Mouse (Mus musculus) adrenal gland, postnatal 25 days (tissue): ENCODE measurements around the gene Thbd. TPM values are rescaled to one million over a fixed set of nuclear protein-coding genes. Genes with fewer than 3 reads are reported as not detected.

ENCODE experiments used
- DNase-seq: peaks from one replicate; pipeline ENCODE4 v3.0.0; 2021; ENCODE audit warnings: mixed read lengths
- long read RNA-seq: library from polyadenylated mRNA; stranded (forward); transcript quantifications from one replicate; pipeline ENCODE4 v2.0.0, GENCODE M21; 2021
- total RNA-seq: library from RNA; stranded (reverse); gene quantifications from 2 replicates; pipeline ENCODE4 v1.2.3, GENCODE M21; 2021

The Thbd gene
- total RNA-seq, result 16.3 and 17.7 TPM in 2 replicates
- long read RNA-seq, transcript Thbd-201 (1 exons, 3,723 nt), result major isoform, 16 of 16 reads
- long read RNA-seq, partial matches to known transcripts, result 0 of 16 reads
- long read RNA-seq, other reads (novel, unspliced or antisense), result 0 of 16 reads

DNA sequence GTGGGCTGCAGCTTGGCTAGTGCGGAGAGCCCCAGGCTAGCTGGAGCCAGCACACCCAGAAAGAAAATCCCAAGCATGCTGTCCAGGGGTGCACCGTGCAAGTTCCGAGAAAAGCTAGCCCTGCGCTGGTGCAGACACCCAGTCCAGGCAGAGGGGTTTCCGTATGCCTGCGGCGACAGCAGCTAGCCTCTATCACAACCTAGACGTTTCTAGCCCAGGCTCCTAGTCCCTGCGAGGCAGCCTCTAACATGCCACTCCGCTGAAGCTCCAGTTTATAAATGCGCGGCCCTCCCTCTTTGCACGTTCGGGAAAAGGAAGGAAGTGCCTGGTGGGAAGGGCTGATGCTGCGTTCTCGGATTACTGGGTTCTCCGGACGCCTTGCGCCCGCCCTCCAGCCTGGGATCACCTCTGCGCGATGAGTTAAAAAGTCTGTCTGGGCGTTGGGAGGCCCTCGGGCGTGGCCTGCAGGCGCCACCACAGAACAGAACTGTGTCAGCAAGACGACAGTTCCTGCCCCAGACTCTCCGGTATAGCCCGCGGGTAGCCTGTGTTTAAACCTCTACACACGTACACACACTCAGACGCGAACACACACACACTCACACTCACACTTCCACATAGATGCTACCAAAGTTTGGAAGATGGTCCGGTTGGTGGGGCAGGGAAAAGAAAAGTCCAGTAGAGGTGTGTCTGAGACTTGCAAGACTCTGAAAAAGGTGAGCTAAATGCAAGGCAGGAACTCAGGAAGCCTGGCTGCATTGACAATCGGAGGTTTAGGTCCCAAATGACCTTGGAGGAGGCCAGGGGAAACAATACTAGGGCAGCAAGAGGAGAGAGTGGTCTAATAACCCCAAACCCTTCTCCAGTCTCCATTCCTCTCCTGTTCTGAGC lies at the start of gene Thbd:
Thbd (minus strand) TSS at position 319 of the 891 bp plus-strand sequence.
- peak; percentile 63 for DNase-seq

- DNase-seq, result no peak
These were observed 47.4 kb upstream of the Thbd start for GRCm38 (mm10) chr2:148455341-148455740.

DNA sequence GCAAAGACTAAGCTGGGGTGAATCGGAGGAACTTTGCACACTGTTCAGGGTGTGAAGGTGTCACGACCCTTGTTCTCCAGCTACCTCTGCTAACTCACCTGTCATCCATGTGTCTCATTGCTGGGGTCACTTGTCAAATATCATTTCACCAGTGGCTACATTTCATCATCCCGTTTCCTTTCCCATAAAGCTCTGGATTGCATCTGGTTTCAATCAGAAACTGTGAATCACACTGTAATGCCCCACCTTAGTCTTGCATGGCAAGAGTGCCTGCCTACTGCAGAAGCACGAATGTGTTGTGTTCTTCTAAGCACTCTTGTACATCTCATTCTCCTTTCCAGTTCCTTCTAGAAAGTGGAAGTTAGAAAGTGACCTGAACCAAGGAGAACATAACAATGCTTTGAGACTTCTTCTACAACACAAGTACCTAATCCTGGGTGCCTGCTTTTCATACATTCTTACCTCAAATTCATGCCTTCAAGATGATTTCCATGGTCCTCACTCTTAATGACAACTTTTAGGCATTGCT lies 46.1 kb upstream of the Thbd start:
- no peak for DNase-seq

DNA sequence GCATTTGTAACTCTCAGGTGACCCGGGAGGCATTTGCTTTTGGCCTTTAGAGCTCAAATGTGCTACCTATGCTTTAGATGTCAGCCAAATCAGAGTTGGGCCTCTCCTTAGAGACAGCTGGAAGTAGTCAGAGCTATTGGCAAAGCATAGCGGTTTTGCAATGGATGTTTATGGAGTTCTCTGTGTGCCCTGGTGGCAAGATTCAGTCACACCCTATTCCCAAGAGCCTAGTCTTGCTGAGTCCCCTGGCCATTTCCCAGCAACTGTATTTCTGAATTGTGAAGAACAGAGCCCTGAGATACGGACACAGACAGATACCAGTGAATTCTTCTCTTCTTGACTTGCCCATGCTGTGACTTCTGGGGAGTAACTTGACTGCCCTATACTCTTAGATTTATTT lies 45.1 kb upstream of the Thbd start:
- no peak for DNase-seq

DNA sequence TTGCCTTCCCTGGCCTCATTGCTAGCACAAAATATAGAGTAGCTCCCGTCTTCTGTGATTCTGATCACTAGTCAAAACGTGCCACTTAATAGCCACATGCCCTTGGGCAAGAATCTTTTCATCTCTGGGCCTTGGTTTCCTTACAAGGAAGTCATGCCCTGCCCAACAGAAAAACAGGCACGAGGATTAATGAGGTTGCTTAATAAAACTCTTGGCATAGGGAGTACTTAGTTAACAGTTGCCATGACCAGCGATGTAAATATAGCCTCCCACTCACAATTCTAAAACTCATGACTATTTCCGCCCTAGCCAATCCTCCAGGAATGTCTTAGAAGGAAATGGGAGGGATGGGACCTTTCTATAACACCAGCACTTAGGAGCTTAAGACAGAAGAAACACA lies 43.5 kb upstream of the Thbd start:
- no peak for DNase-seq

DNA sequence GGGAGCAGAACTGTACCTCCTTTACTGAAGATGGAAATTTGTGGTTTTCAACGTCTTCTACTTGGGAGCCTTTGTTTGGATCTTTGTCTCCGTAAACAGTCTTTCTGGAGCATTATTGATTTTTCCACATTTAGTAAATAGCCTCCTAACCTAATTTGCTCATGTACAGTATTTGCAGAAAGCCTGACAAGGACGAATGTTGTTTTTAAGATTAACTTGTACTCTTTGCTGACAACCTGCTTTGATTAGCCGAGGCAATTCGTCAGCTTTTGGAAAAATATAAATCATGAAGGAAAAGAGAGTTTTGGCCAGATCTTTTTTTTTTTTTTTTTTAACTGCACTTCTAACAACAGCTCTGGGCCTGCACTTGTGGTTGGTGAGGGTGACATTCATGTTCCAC lies 42.6 kb upstream of the Thbd start:
- DNase-seq, result no peak

DNA sequence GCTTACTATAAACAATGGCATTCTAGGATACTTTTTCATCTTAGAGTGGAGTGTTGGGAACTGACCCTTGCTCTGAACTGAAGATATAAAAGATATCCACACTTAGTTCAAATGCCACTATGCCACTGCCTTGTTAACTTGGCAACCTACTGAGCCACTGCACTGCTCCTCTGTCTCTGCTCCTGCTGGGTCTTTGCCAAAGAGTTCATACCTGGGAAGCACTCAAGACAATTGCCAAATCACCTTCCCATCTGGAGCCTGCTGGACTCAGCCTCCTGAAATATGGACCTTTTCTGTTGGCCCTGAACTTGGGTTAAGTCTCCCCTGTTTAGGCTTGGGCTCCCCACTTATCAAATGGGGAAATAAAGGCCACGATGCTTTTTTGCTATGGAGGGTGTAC lies 41.7 kb upstream of the Thbd start:
- DNase-seq, result no peak

GRCm38 (mm10) chr2:148446446-148446845 lies 38.5 kb upstream of the Thbd start:
- peak; percentile 28 for DNase-seq

DNA sequence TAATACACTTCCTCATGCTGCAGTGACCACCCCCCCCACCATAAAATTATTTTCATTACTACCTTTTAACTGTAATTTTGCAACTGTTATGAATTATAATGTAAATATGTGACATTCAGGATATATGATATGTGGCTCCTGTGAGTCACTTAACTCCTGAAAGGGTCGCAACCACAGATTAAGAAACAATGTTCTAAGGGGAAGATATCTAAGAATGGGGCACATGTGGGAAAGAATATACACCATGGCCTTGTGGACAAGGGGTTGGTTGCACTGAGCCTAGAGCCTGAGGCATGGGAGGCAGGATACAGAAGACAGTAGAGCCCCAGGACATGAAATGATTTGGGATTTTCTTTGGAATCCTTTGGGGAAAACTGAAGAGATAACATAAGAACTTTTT lies 37.6 kb upstream of the Thbd start:
- DNase-seq, result no peak

GRCm38 (mm10) chr2:148444472-148444871 lies 36.5 kb upstream of the Thbd start:
- no peak for DNase-seq

DNA sequence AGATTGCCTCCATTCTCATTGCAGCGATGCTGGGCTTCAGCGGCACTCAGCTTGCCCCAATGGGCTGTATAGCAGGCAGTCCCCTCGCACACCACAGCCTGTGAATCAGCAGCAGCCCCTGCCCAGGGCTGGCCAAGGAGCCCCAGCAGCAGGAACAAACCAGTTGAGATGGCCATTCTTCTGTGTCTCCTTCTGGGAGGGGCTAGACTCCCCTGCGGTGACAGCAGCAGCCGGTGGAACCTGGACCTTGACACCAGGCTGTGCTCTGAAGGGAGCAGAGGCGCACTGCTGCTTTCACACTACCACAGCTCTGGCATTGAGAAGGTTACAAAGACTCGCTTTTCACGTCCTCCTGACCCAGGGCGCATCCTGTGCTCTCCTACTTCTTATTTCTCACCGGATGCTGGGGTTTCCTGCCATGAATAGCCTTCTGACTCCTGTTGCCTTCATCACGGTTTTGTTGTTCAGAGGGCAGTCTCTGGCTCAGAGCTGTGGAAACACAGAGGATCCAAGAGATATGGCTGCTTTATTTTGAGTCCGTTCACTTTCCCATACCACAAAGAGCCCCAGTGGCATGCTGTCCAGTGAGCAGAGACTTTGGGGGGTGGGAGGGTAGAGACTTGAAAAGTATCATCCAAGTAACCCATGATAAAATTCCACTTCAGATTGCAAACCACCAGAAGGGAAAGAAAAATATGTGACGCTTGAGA lies 35.4 kb upstream of the Thbd start, which contains the start of gene Cd93:
Cd93 (minus strand) TSS at position 315 of the 710 bp plus-strand sequence.
- peak; percentile 15 for DNase-seq

- no peak for DNase-seq
These were observed 34.7 kb upstream of the Thbd start for GRCm38 (mm10) chr2:148442710-148443109.

GRCm38 (mm10) chr2:148442172-148442571 lies 34.2 kb upstream of the Thbd start:
- DNase-seq, result no peak

DNA sequence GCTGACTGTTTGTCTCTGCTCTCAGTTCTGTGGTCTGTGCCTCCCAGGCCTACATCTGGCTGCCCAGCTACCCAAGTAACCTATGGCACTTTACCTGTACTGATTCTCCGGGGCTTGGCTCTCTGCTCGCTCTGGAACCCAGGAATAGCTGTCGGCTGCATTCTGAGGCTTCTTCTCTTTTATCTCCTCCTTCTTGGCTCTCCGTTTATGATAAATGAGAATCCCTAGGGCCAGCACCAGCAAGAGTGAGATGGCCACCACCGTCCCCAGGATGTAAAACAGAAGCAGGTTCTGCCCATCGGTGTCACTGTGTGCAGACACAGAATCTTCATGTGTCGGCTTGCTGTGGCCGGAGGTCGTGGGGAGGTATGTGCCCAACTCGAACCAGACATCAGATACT lies 33.4 kb upstream of the Thbd start:
- no peak for DNase-seq

DNA sequence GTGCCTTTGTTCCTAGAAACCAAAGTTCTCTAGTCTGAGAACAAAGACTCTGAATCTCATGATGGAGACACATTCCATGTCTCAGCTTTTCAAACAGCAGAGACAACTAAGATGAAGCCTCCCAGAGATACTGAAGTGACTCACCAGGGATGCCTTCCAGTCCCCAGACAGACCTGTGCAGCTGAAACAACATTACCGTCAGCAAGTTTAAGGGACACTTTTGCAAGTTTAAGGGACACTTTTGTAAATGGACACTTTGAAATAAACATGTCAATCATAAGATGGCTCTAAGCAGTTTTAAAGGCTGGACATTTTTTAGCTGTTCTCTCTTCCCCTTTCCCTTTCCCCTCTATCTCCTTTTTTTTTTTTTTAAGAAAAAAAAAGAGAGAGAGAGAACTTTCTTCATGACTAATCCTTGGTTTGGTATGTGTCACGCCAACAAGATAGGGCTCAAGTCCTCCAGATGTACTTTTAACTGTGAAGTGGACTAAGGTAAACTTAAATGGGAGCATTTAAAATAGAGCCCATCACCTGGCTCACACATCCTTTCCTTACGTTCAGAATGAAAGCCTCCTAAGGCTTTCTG lies 31.8 kb upstream of the Thbd start:
- DNase-seq, result no peak

GRCm38 (mm10) chr2:148436285-148436684 lies 28.3 kb upstream of the Thbd start:
- DNase-seq, result no peak

DNA sequence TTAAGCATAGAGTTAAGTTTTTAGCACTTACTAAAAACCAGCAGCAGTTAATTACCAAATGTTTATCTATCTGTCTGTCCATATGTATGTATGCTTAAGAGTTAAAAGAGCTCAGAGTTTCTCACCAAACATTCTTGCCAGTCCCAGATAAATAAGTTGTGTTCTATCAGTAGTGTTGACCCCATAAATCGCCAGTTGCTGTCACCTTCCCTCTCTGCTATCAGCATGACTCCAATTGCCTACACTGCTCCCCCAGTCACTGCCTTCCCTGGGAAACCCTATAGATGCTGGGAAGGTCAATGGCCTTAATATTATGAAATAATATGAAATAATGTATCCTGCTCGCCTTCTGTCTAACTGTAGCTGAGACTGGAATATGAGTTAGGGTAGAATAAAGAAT lies 24.4 kb upstream of the Thbd start:
- DNase-seq, result no peak

DNA sequence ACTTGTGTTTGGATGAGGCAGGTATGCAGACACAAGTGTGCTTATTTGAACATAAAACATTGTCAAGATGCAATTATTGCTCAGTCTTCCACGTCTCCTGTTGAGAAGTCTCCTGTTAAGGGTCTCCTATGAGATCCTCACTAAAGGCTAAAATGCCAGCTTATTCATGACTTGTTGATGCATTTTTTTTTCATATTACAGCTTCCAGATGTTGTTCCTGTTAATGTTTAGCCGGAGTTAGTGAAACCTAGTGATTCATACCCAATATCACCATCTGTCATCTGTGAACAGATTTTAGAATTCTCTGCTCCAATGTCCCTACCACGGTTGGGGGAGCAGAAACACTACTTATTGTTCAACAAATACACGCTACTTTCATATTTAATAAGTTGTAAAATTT lies 23.0 kb upstream of the Thbd start:
- no peak for DNase-seq

GRCm38 (mm10) chr2:148429001-148429505 lies 21.1 kb upstream of the Thbd start:
- DNase-seq, result no peak

- no peak for DNase-seq
These were observed 20.5 kb upstream of the Thbd start for GRCm38 (mm10) chr2:148428523-148428922.

GRCm38 (mm10) chr2:148427553-148427952 lies 19.6 kb upstream of the Thbd start:
- DNase-seq, result no peak

DNA sequence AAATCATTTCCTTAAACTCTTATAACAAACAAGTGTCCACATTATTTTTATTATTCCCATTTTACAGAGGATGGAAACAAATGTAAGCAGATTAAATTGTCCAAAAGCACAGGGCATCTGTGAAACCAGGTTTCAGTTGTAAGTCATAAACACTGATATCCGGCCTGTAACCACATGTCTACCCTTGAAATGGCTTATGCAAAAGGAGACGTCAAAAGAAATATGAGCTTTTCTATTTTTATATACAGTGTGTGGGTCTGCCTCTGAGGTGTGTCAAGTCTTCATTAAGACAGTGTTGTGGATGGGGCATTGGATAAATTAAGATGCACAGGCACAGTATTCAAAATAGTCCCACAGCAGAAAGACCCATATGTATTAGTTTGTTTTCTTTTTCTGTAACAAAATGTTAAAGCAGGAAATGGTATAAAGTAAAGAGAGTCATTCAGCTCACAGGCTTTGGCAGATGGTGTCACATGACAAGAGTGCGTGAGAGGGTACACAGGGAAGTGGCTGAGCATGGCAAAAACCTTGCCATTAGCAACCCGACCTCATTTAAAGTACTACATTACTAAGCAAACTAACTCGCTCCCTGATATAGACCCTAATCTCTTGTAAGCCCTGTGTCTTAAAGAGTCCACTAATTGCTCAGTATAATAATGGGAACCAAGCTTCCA lies 17.9 kb upstream of the Thbd start:
- DNase-seq, result no peak
